Mouse (Mus musculus) megakaryocyte, embryonic 14.5 days (primary cell): ENCODE measurements around the gene Rbp1. TPM values are rescaled to one million over a fixed set of nuclear protein-coding genes. Genes with fewer than 3 reads are reported as not detected.

ENCODE experiments used
- H3K27me3 ChIP-seq: replicated peaks from 2 replicates; pipeline ENCODE3; 2012; ENCODE audit warnings: inconsistent platforms
- H3K36me3 ChIP-seq: replicated peaks from 2 replicates; pipeline ENCODE3; 2012; ENCODE audit warnings: low read length, inconsistent platforms, mixed read lengths
- H3K4me1 ChIP-seq: 2 replicates; pipeline ENCODE4 v1.6.1; 2012; ENCODE audit warnings: inconsistent platforms
- H3K4me3 ChIP-seq: replicated peaks from 2 replicates; pipeline ENCODE3; 2012; ENCODE audit warnings: moderate library complexity, mild to moderate bottlenecking, inconsistent platforms
- H3K9me3 ChIP-seq: 2 replicates; pipeline ENCODE4 v1.6.1; 2012; ENCODE audit warnings: inconsistent platforms
- FLI1 ChIP-seq: IDR thresholded peaks from 2 replicates; pipeline ENCODE4 v1.6.1; 2012; ENCODE audit warnings: low read length, inconsistent platforms, mixed read lengths
- GATA1 ChIP-seq: IDR thresholded peaks from 3 replicates; pipeline ENCODE4 v1.6.1; 2012; ENCODE audit warnings: mixed read lengths, low read length, inconsistent platforms, borderline replicate concordance
- polyA plus RNA-seq: library from polyadenylated mRNA; stranded (reverse); fragments of >175 nt; gene quantifications from 2 replicates; pipeline ENCODE4 v1.2.3, GENCODE M21; 2012; ENCODE audit warnings: low replicate concordance; ENCODE audit not compliant: insufficient read depth

The Rbp1 gene
- polyA plus RNA-seq, 1 experiment: 10.7 TPM

DNA sequence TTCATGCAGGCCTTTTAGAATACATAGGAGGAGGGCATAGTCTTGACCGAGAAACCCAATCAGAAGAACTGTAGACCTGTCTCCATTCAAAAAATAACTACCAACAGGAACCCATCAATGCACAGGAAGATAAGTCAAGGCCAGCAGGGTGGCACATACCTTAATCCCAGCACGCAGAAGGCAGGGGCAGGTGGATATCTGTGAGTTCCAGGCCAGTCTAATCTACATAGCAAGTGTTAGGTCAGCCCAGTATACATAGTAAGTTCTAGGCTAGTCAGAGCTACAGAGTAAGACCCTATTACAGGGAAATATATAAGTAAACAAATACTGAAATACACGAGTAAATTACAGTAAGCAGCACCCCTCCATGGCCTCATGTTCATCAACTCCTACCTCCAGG is 24.9 kb upstream of the Rbp1 start:
- H3K27me3 ChIP-seq: no peaks in the 10 kb centered on the region
- H3K36me3 ChIP-seq: peaks cover 84% of the 10 kb centered on the region
- H3K4me3 ChIP-seq: no peak overlapping the region
- peaks cover 15% of the 10 kb centered on the region for H3K4me1 ChIP-seq
- TF ChIP-seq GATA1 (no peak), FLI1 (no peak)
- H3K9me3 ChIP-seq: peaks cover 12% of the 10 kb centered on the region

DNA sequence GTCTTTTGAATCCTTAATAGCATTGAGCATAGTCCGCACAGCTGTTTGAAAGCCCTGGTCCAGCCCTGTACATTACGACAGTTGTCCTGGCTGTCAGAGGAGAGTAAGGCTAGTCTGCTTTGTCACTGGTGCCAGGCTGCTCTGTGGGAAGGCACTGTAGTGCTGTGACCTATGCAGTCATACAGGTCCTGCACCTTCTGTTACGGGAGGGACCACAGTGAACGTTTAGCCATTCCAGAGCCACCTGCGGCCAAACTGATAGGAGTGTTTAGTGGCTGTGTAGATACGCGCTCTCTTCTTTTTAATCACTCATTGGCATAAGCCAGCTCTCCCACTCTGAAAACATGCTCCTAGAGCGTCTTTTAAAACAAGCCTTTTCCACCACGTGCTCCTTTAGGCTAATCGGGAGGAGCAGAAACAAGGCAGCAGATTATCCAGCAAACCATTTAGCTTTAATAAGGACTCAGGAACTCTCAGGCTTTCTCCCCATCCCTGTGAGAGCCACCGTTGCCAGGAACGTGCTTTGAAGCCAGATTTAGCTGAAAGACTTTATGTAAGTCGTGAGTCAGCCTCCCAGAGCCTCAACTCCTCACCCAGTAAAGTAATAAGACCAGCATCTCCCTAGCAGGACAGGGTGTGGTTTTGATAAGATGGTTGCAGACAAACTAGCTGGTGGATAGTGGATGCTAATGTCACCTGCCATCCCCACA is 22.4 kb upstream of the Rbp1 start:
- Histone ChIP-seq H3K4me3 (no peak overlapping the region), H3K36me3 (peaks cover 87% of the 10 kb centered on the region), H3K9me3 (peaks cover 5% of the 10 kb centered on the region), H3K27me3 (no peaks in the 10 kb centered on the region), H3K4me1 (peaks cover 11% of the 10 kb centered on the region)
- no peak for TF ChIP-seq FLI1
- no peak for TF ChIP-seq GATA1

DNA sequence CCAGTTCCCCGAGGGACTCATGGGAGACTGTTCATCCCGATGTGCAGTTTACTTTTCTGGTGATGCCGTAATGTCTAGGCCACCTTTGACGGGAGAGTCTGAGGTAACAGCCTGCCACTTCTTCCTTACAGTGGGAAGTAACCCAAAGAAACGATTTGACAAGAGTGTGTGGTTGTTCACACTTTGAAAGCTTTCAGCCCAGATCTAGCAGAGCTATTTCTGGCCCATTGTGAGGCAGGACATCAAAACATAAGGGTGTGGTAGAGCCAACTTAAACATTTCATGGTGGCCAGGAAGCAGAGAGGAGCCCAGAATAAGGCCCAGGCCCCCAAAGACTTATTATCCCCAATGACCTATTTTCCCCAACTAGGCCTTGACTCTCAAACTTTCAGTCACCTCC is 21.1 kb upstream of the Rbp1 start:
- peaks cover 92% of the 10 kb centered on the region for H3K36me3 ChIP-seq
- no peaks in the 10 kb centered on the region for H3K9me3 ChIP-seq
- H3K27me3 ChIP-seq: no peaks in the 10 kb centered on the region
- TF ChIP-seq GATA1 (no peak), FLI1 (no peak)
- H3K4me1 ChIP-seq: peaks cover 11% of the 10 kb centered on the region
- H3K4me3 ChIP-seq: no peak overlapping the region

DNA sequence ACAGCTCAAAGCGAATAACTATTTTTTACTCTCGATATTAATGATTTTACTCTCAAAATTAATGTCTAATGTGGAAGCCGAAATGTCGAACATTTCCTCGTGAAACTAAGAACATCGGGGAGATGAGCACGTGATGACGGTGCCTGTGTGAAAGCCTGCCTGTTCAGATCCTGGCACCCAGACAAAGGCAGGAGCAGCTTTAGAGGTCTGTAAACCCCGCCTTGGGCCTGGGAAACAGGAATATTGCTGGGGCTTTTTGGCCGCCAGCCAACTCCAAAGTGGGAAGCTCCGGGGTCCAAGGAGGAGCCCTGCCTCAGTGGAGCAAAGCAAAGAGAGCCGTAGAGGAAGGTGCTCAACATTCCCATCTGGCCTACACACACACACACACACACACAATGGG is 15.0 kb upstream of the Rbp1 start:
- peaks cover 98% of the 10 kb centered on the region for H3K36me3 ChIP-seq
- H3K4me1 ChIP-seq: peaks cover 15% of the 10 kb centered on the region
- H3K4me3 ChIP-seq: no peak overlapping the region
- TF ChIP-seq GATA1: no peak
- no peak for TF ChIP-seq FLI1
- H3K9me3 ChIP-seq: no peaks in the 10 kb centered on the region
- H3K27me3 ChIP-seq: no peaks in the 10 kb centered on the region

DNA sequence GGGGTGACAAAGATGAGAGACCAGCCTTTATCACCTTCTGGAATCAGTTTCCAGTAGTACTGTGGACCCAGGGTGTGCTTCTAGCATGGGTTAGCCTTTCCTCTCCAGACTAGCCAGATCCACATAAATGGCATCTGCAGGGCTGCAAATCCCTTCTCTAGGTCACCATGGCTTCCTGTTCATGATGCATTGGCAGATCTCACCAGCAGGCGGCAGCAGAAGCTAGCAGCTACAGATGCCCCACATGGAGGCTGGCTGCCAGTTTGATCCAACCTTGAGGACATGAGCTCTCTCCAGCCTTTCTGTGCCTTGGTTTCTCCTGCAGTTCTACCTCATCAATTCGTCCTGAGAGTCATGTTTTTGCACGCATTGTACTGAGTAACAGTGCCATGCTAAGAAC is 13.6 kb upstream of the Rbp1 start:
- H3K4me3 ChIP-seq: no peak overlapping the region
- no peaks in the 10 kb centered on the region for H3K9me3 ChIP-seq
- TF ChIP-seq GATA1 (no peak), FLI1 (no peak)
- H3K27me3 ChIP-seq: no peaks in the 10 kb centered on the region
- H3K4me1 ChIP-seq: peaks cover 15% of the 10 kb centered on the region
- H3K36me3 ChIP-seq: peaks cover 95% of the 10 kb centered on the region

DNA sequence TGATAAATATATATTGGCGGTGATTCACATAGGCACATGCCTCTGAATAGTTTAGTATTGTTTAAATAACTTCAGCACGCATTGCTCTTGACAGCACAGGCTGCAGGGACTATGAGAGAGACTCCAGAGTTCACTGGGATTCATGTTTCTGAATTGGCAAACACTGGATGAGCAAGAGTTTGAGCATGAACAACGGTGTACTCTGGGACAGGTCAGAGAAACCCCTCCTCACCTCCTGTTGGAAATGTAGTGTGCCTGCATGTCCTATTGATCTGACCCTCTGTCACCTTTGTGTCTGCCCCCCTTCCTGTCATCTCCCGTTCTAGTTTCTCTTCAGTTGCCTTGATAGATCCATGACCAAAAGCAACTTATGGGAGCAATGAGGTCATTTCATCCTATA is 7.3 kb upstream of the Rbp1 start:
- H3K4me1 ChIP-seq: peaks cover 7% of the 10 kb centered on the region
- no peak overlapping the region for H3K4me3 ChIP-seq
- H3K9me3 ChIP-seq: peaks cover 11% of the 10 kb centered on the region
- TF ChIP-seq FLI1 (no peak), GATA1 (no peak)
- H3K36me3 ChIP-seq: peaks cover 61% of the 10 kb centered on the region
- no peaks in the 10 kb centered on the region for H3K27me3 ChIP-seq

DNA sequence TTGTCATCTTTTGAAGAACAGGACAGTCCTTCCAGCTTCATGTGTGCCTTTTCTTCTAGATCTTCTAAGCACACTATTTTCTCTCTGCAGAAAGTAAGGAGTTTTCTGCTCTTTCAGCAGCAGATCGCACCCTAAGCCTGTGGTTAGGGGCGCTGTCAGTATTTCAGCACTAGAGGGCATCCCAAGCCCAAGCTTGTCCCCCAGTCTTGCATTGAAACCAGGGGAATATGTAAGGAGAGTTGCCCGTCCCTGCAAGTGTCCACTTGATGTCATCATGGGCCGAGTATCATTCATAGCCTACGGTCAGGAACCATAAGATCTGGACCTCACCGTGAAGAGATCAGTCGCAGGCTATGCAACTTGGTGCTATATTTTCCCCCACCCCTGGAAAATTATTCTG is 4.8 kb upstream of the Rbp1 start:
- Histone ChIP-seq H3K4me3 (no peak overlapping the region), H3K9me3 (peaks cover 11% of the 10 kb centered on the region), H3K36me3 (peaks cover 38% of the 10 kb centered on the region), H3K27me3 (peaks cover 5% of the 10 kb centered on the region), H3K4me1 (peaks cover 17% of the 10 kb centered on the region)
- TF ChIP-seq FLI1 (no peak), GATA1 (no peak)

GRCm38 (mm10) chr9:98418346-98418745 is 4.4 kb upstream of the Rbp1 start:
- H3K4me3 ChIP-seq: no peak overlapping the region
- H3K36me3 ChIP-seq: peaks cover 34% of the 10 kb centered on the region
- TF ChIP-seq FLI1: no peak
- no peak for TF ChIP-seq GATA1
- H3K27me3 ChIP-seq: peaks cover 7% of the 10 kb centered on the region
- H3K4me1 ChIP-seq: peaks cover 21% of the 10 kb centered on the region
- H3K9me3 ChIP-seq: peaks cover 11% of the 10 kb centered on the region

DNA sequence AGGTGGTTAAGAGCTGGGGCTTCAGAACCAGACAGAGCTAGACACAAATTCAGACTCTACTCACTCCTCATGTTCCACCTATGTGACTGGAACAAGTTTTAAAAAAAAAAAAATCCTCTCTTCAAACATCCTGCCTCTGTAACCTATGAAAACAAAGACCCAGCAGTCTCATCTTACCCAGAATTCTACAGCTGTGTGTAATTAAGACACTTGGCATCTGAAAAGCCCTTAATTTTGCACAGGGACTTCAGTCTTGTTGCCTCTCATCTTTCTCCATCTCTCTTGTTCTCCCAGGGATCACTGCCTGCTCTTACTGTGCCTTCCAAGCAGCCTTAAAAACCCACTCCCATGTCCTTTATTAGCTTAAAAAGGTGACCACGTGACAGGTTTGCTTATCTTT is 2.1 kb upstream of the Rbp1 start:
- Histone ChIP-seq H3K36me3 (peaks cover 16% of the 10 kb centered on the region), H3K9me3 (peaks cover 11% of the 10 kb centered on the region), H3K4me1 (peaks cover 39% of the 10 kb centered on the region), H3K4me3 (no peak overlapping the region), H3K27me3 (peaks cover 17% of the 10 kb centered on the region)
- TF ChIP-seq GATA1 (no peak), FLI1 (no peak)

DNA sequence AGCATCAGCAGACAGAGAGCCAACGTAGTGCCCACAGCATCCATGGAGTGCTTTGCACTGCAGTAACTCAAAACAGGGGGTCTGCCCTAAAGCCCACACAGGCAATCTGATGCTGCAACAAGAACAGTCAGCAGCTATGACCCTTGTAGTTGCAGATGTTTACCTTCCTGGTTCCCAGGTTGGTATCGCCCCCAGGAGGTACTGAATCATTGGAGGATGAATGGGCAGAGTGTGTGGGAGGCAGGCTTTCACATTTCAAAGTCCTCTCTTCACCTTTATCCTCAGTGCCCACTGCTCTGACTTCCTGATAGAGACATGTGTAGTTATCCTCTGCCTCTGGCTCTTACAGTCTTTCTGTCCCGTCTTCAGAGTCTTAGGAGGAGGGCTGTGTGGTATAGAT is 858 bp upstream of the Rbp1 start:
- TF ChIP-seq GATA1 (no peak), FLI1 (no peak)
- peaks cover 23% of the 10 kb centered on the region for H3K27me3 ChIP-seq

More for the DNA sequence above, 858 bp upstream of the Rbp1 start:
- Histone ChIP-seq H3K4me3 (no peak overlapping the region), H3K36me3 (peaks cover 8% of the 10 kb centered on the region), H3K4me1 (peaks cover 47% of the 10 kb centered on the region), H3K9me3 (peaks cover 5% of the 10 kb centered on the region)
